Mouse (Mus musculus) forebrain, embryonic 10.5 days (tissue): ENCODE data around the gene Cer1. TPM values are rescaled to one million over a fixed set of nuclear protein-coding genes. Genes with fewer than 3 reads are reported as not detected.

Source experiments
- DNase-seq: peaks from one replicate; pipeline ENCODE4 v3.0.0-alpha.2; 2017; ENCODE audit warnings: low spot score; ENCODE audit errors: extremely low spot score
- H3K27ac ChIP-seq: fragments of 300-500 bp; sonication (generic); 2 replicates; pipeline ENCODE4 v1.5.1; 2016; ENCODE audit warnings: mild to moderate bottlenecking
- H3K27me3 ChIP-seq: fragments of 300-500 bp; sonication (generic); 2 replicates; pipeline ENCODE4 v1.6.1; 2016; ENCODE audit warnings: mild to moderate bottlenecking; ENCODE audit not compliant: poor library complexity, severe bottlenecking
- H3K36me3 ChIP-seq: fragments of 300-500 bp; sonication (generic); replicated peaks from 2 replicates; pipeline ENCODE4 v1.6.1; 2016; ENCODE audit warnings: mild to moderate bottlenecking, moderate library complexity
- H3K4me1 ChIP-seq: fragments of 300-500 bp; sonication (generic); 2 replicates; pipeline ENCODE4 v1.6.1; 2016
- H3K4me3 ChIP-seq: fragments of 300-500 bp; sonication (generic); 2 replicates; pipeline ENCODE4 v1.5.1; 2016; ENCODE audit warnings: mild to moderate bottlenecking, moderate library complexity
- H3K9me3 ChIP-seq: fragments of 300-500 bp; sonication (generic); 2 replicates; pipeline ENCODE4 v1.6.1; 2016; ENCODE audit warnings: mild to moderate bottlenecking, moderate library complexity
- WGBS: fragments of 180-500 bp; shearing (Covaris S2); methylation state at CpG from one replicate; pipeline ENCODE4 v1.1.7; 2016; 5-methylcytosine and 5-hydroxymethylcytosine counted together
- polyA plus RNA-seq: library from polyadenylated mRNA; unstranded; fragments of >200 nt; fragmentation: Nextera tagmentation; extraction: Ambion mirVana; gene quantifications from 2 replicates; pipeline ENCODE4 v1.2.1, GENCODE M21; 2016

Gene Cer1
- not detected in 2 replicates for polyA plus RNA-seq

- peaks cover 38% of the 10 kb centered on the region for H3K27me3 ChIP-seq
- 59% methylated on average over 19 of the region's 19 CpGs for WGBS
- DNase-seq, result no peak
Observed at GRCm38 (mm10) chr4:82884636-82885534, at the start of gene Cer1. Gene Cer1 (minus strand): TSS chr4:82885148.

GRCm38 (mm10) chr4:82934308-82934707 is 49.4 kb upstream of the Cer1 start:
- H3K4me1 ChIP-seq, result peaks cover 15% of the 10 kb centered on the region; the same call in 1 of the 2 replicates
- no peak for DNase-seq
- WGBS, result 21% methylated on average over 5 of the region's 5 CpGs
- H3K27ac ChIP-seq, result no peak overlapping the region
- H3K36me3 ChIP-seq, result peaks cover 2% of the 10 kb centered on the region; the same call in 1 of the 2 replicates
- no peaks in the 10 kb centered on the region for H3K27me3 ChIP-seq
- no peaks in the 10 kb centered on the region for H3K9me3 ChIP-seq
- H3K4me3 ChIP-seq, result no peak overlapping the region

More at GRCm38 (mm10) chr4:82884636-82885534, at the start of gene Cer1:
- H3K4me3 ChIP-seq, result no peak within 1 kb of the TSS
- H3K27ac ChIP-seq, result no peak within 1 kb of the TSS
- H3K36me3 ChIP-seq, result no peaks in the 10 kb centered on the region
- H3K9me3 ChIP-seq, result no peaks in the 10 kb centered on the region
- H3K4me1 ChIP-seq, result peaks cover 7% of the 10 kb centered on the region

DNA sequence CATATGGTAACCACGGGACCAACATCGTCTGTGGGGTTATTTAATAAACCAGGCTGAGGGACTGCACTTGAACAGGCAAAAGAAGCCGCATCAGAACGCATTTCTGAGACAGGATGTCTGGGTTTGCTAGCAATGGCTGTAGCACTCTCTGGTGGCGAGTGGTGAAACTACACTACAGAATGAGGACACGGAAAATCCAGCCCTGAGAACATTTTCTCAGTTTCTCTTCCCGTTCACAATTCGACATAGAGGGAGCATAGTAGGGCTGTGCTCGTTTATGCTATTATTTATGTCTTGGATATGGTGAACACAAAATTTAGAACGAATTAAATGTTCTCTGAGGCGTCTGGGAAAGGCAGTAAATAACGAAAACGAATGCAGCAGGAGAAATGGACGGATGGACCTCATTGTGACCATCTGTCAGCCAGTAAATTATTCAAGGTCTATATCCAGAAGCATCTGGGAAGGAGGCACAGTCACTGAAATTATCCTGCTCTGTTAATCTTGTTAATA is 48.8 kb upstream of the Cer1 start:
- 24% methylated on average over 14 of the region's 14 CpGs for WGBS
- Histone ChIP-seq H3K27me3 (no peaks in the 10 kb centered on the region), H3K4me1 (peaks cover 17% of the 10 kb centered on the region; the same call in 1 of the 2 replicates), H3K9me3 (no peaks in the 10 kb centered on the region), H3K36me3 (no peaks in the 10 kb centered on the region), H3K27ac (0 out of 2 replicates have a peak overlapping the region, but pooled peaks have one; percentile 6), H3K4me3 (peak overlapping the region; percentile 19; the same call in 1 of the 2 replicates)
- DNase-seq, result peak; percentile 70

GRCm38 (mm10) chr4:82930079-82930478 is 45.1 kb upstream of the Cer1 start:
- H3K4me3 ChIP-seq, result no peak overlapping the region
- no peaks in the 10 kb centered on the region for H3K36me3 ChIP-seq
- H3K27me3 ChIP-seq, result no peaks in the 10 kb centered on the region
- H3K4me1 ChIP-seq, result peaks cover 17% of the 10 kb centered on the region; the same call in 1 of the 2 replicates
- no peak overlapping the region for H3K27ac ChIP-seq
- DNase-seq, result no peak
- H3K9me3 ChIP-seq, result no peaks in the 10 kb centered on the region
- WGBS, result 79% methylated on average over 5 of the region's 5 CpGs

DNA sequence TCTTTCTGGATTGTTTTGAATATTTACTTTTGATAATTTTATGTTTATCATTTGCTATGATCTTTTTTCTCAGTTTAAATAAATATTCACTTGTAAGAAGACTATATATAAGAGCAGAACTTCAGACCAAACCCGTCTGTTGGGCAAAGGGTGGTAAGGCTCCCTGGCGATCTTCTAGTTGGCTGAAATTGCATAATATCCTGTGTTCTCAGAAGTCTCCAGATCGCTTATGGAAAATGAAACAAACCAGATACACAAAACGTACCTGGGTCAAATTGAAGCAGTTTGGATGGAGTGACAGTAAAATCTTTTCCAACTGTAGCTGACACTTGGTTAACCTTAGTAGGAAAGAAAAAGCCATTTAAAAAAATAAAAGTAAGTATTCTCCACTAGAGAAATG is 37.0 kb upstream of the Cer1 start:
- H3K27ac ChIP-seq, result no peak overlapping the region
- H3K27me3 ChIP-seq, result no peaks in the 10 kb centered on the region
- DNase-seq, result no peak
- WGBS, result 86% methylated on average over 4 of the region's 4 CpGs
- H3K9me3 ChIP-seq, result no peaks in the 10 kb centered on the region
- H3K4me3 ChIP-seq, result no peak overlapping the region
- H3K4me1 ChIP-seq, result peaks cover 20% of the 10 kb centered on the region
- H3K36me3 ChIP-seq, result no peaks in the 10 kb centered on the region

DNA sequence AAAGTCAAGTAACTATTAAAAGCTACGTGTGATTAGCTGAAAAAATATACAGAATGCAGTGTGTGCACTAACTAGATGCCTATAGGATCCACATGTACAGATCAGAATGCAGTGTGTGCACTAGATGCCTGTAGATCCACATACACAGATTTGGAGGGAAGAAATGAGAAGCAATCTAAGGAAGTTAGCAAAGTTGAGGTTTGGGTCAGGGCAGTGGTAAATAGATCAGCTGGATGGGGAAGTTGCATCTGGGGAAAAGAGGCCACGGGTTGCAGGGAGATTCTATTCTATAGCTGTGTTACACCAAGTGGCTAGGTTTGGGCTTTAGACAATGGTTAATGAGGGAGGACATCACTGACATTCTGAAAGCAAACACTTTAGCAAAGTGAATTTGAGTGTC is 33.7 kb upstream of the Cer1 start:
- Histone ChIP-seq H3K4me3 (no peak overlapping the region), H3K27me3 (no peaks in the 10 kb centered on the region), H3K4me1 (peaks cover 50% of the 10 kb centered on the region), H3K9me3 (no peaks in the 10 kb centered on the region), H3K27ac (no peak overlapping the region), H3K36me3 (no peaks in the 10 kb centered on the region)
- WGBS, result 83% methylated on average over 2 of the region's 2 CpGs
- DNase-seq, result no peak

GRCm38 (mm10) chr4:82916678-82917050 is 31.7 kb upstream of the Cer1 start:
- Histone ChIP-seq H3K27ac (peak overlapping the region; percentile 85), H3K4me3 (peak overlapping the region; percentile 18; the same call in 1 of the 2 replicates), H3K9me3 (no peaks in the 10 kb centered on the region), H3K36me3 (no peaks in the 10 kb centered on the region), H3K27me3 (no peaks in the 10 kb centered on the region), H3K4me1 (peaks cover 50% of the 10 kb centered on the region)
- DNase-seq, result no peak
- WGBS, result 45% methylated on average over 5 of the region's 5 CpGs

DNA sequence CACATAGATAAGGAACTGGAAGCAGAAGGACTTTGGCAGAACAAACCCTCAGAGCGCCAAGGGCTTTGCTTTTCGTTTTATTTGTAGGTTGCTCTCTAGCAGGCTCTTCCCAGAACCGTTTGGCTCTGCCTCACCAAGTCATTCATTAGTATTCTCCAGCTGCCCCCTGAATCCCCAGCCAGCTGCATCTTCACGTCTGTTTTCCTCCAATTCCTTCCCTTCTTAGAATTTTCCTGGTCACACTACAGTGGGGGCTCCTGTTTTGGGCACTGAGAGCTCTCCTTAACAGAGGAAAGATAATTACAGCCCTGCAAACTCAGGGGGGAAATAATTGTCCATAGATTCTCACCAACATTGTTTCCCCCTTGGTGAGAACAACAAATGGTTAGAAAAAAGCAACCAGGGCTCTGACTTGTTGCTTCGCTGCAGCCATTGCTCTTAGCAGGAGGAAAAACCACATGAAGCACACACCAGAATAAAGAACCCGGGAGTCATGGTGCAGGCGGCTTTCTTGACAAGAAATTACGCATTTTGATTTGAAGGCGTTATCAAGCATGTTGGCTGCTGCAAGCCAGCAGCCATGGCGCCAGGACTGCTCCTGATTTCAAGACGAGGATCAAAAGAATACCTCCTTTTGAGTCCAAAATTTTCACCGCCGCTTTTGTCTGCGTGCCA is 31.2 kb upstream of the Cer1 start:
- no peaks in the 10 kb centered on the region for H3K9me3 ChIP-seq
- DNase-seq, result peak; percentile 47
- peak overlapping the region; percentile 18; the same call in 1 of the 2 replicates for H3K4me3 ChIP-seq

DNA sequence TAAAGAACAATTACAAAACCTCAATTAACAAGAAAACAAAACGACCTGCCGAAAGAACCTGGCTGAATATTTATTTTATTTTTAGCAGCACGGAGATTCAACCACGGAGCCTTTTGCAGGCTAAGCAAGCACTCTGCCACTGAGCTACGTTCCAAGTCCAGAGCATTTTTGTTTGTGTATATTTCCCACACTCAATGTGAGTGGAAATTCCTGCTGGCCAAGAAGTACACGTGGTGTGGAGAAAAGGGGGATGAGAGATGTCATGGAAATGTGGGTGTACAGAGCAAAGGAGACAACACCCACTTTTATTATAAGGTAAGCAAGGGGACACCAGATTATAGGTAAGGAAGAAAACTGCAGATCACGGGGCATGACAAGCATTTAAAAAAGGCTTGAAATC is 30.6 kb upstream of the Cer1 start:
- 69% methylated on average over 7 of the region's 7 CpGs for WGBS
- Histone ChIP-seq H3K27ac (peak overlapping the region; percentile 85), H3K4me1 (peaks cover 46% of the 10 kb centered on the region), H3K9me3 (no peaks in the 10 kb centered on the region), H3K36me3 (no peaks in the 10 kb centered on the region), H3K4me3 (no peak overlapping the region; the same call in 1 of the 2 replicates), H3K27me3 (no peaks in the 10 kb centered on the region)
- no peak for DNase-seq

More for the DNA sequence above, 31.2 kb upstream of the Cer1 start:
- H3K36me3 ChIP-seq, result no peaks in the 10 kb centered on the region
- peak overlapping the region; percentile 85 for H3K27ac ChIP-seq
- 45% methylated on average over 14 of the region's 14 CpGs for WGBS
- H3K27me3 ChIP-seq, result no peaks in the 10 kb centered on the region
- H3K4me1 ChIP-seq, result peaks cover 50% of the 10 kb centered on the region

GRCm38 (mm10) chr4:82914601-82915143 is 29.7 kb upstream of the Cer1 start:
- Histone ChIP-seq H3K9me3 (no peaks in the 10 kb centered on the region), H3K27me3 (no peaks in the 10 kb centered on the region), H3K36me3 (no peaks in the 10 kb centered on the region), H3K4me3 (no peak overlapping the region), H3K27ac (peak overlapping the region; percentile 85; the same call in 1 of the 2 replicates), H3K4me1 (peaks cover 40% of the 10 kb centered on the region)
- 92% methylated on average over 11 of the region's 11 CpGs for WGBS
- DNase-seq, result no peak

GRCm38 (mm10) chr4:82895227-82895626 is 10.3 kb upstream of the Cer1 start:
- 91% methylated on average over 10 of the region's 10 CpGs for WGBS
- Histone ChIP-seq H3K27ac (no peak overlapping the region), H3K9me3 (no peaks in the 10 kb centered on the region), H3K4me3 (no peak overlapping the region), H3K27me3 (no peaks in the 10 kb centered on the region), H3K36me3 (no peaks in the 10 kb centered on the region), H3K4me1 (0 out of 2 replicates have a peak, but pooled peaks cover 2% of the 10 kb centered on the region)
- DNase-seq, result no peak

GRCm38 (mm10) chr4:82892247-82892646 is 7.3 kb upstream of the Cer1 start:
- H3K9me3 ChIP-seq, result no peaks in the 10 kb centered on the region
- DNase-seq, result no peak
- 0 out of 2 replicates have a peak, but pooled peaks cover 2% of the 10 kb centered on the region for H3K4me1 ChIP-seq
- no peak overlapping the region for H3K4me3 ChIP-seq
- no peaks in the 10 kb centered on the region for H3K36me3 ChIP-seq
- H3K27ac ChIP-seq, result no peak overlapping the region
- 83% methylated on average over 5 of the region's 5 CpGs for WGBS
- peaks cover 2% of the 10 kb centered on the region for H3K27me3 ChIP-seq
